Mouse (Mus musculus) heart, adult 2 months (tissue): Measurements from ENCODE around the gene Lrit2. TPM values are rescaled to one million over a fixed set of nuclear protein-coding genes. Genes with fewer than 3 reads are reported as not detected.
A peak's percentile ranks its signal among the peaks of the same experiment; 100 is the strongest.

Experiments
- DNase-seq, 2 experiments: peaks; one replicate each; pipeline ENCODE4 v3.0.0; 2021
- H3K27ac ChIP-seq: fragments of 200-600 bp; 2 replicates; pipeline ENCODE4 v1.8.1; 2022
- H3K27me3 ChIP-seq: fragments of 200-500 bp; 2 replicates; pipeline ENCODE4 v1.6.1; 2012; ENCODE audit warnings: mild to moderate bottlenecking, low read length, inconsistent platforms, mixed read lengths; ENCODE audit not compliant: control insufficient read depth, insufficient read depth
- H3K36me3 ChIP-seq: fragments of 200-500 bp; 2 replicates; pipeline ENCODE4 v1.6.1; 2012; ENCODE audit warnings: low read length, inconsistent platforms; ENCODE audit not compliant: control insufficient read depth, insufficient read depth
- H3K4me1 ChIP-seq: fragments of 200-500 bp; 2 replicates; pipeline ENCODE4 v1.6.1; 2011; ENCODE audit warnings: low read length; ENCODE audit not compliant: control insufficient read depth, insufficient read depth
- H3K4me3 ChIP-seq: fragments of 200-600 bp; 2 replicates; pipeline ENCODE4 v1.8.1; 2022
- H3K79me2 ChIP-seq: fragments of 200-500 bp; replicated peaks from 2 replicates; pipeline ENCODE4 v1.6.1; 2012; ENCODE audit warnings: mild to moderate bottlenecking, inconsistent platforms, low read length, moderate library complexity, mixed read lengths; ENCODE audit not compliant: control insufficient read depth, insufficient read depth
- H3K9ac ChIP-seq: fragments of 200-500 bp; 2 replicates; pipeline ENCODE4 v1.6.1; 2012; ENCODE audit warnings: low read depth, mild to moderate bottlenecking, control low read depth, inconsistent platforms, low read length, mixed read lengths
- CTCF ChIP-seq: fragments of 200-600 bp; IDR thresholded peaks from 2 replicates; pipeline ENCODE4 v1.8.1; 2022; ENCODE audit warnings: antibody characterized with exemption, mild to moderate bottlenecking, moderate library complexity
- EP300 ChIP-seq: fragments of 200-500 bp; IDR thresholded peaks from 2 replicates; pipeline ENCODE4 v1.6.1; 2011; ENCODE audit warnings: low read depth, low read length, control low read depth; ENCODE audit not compliant: insufficient read depth
- POLR2A ChIP-seq: fragments of 200-500 bp; IDR thresholded peaks from 2 replicates; pipeline ENCODE4 v1.6.1; 2011; ENCODE audit warnings: mild to moderate bottlenecking, low read depth, low read length, control low read depth; ENCODE audit not compliant: insufficient read depth
- WGBS: fragments of 180-500 bp; shearing (Covaris S2); methylation state at CpG from one replicate; pipeline ENCODE4 v1.1.7; 2018; 5-methylcytosine and 5-hydroxymethylcytosine counted together
- intact Hi-C: fragments of 180-260 bp; cut with DNase I; formaldehyde crosslinking; loops from one replicate; pipeline ENCODE4 v1.15.1; 2025
- polyA plus RNA-seq: library from polyadenylated mRNA; depleted of rRNA; stranded (reverse); fragments of >200 nt; gene quantifications from 2 replicates; pipeline ENCODE4 v1.2.3, GENCODE M21; 2012
- total RNA-seq, 2 experiments: library from RNA; stranded (reverse); gene quantifications; 2 replicates each; pipeline ENCODE4 v1.2.3; 2021

The Lrit2 gene
- total and polyA plus RNA-seq, 3 experiments: not detected

GRCm38 (mm10) chr14:37083755-37084154, 16.0 kb downstream of the Lrit2 start:
- TF ChIP-seq EP300: no peak
- TF ChIP-seq POLR2A: no peak
- TF ChIP-seq CTCF: no peak
- Histone ChIP-seq H3K27me3 (no peaks in the 10 kb centered on the region), H3K4me1 (no peaks in the 10 kb centered on the region), H3K36me3 (no peaks in the 10 kb centered on the region), H3K79me2 (no peaks in the 10 kb centered on the region), H3K4me3 (no peak overlapping the region), H3K9ac (no peak overlapping the region), H3K27ac (no peak overlapping the region)
- WGBS: 21% methylated on average over 4 of the region's 4 CpGs
- intact Hi-C loops: no loop called here
- DNase-seq: no peak

- TF ChIP-seq EP300 (no peak), CTCF (no peak), POLR2A (no peak)
- WGBS: 66% methylated on average over 6 of the region's 6 CpGs
- no peaks in the 10 kb centered on the region for H3K4me1 ChIP-seq
- H3K27me3 ChIP-seq: peaks cover 6% of the 10 kb centered on the region
- intact Hi-C loops: no loop called here
- H3K27ac ChIP-seq: no peak overlapping the region
- H3K9ac ChIP-seq: no peak overlapping the region
- no peak for DNase-seq
- H3K36me3 ChIP-seq: no peaks in the 10 kb centered on the region
- no peak overlapping the region for H3K4me3 ChIP-seq
- H3K79me2 ChIP-seq: no peaks in the 10 kb centered on the region
Measured at GRCm38 (mm10) chr14:37094436-37094835, 26.7 kb downstream of the Lrit2 start.

- 63% methylated on average over 4 of the region's 4 CpGs for WGBS
- DNase-seq: no peak
- H3K27ac ChIP-seq: no peak overlapping the region
- no peak overlapping the region for H3K4me3 ChIP-seq
- no peaks in the 10 kb centered on the region for H3K36me3 ChIP-seq
- no peaks in the 10 kb centered on the region for H3K79me2 ChIP-seq
- TF ChIP-seq POLR2A (no peak), CTCF (no peak), EP300 (no peak)
- intact Hi-C loops: no loop called here
- peaks cover 6% of the 10 kb centered on the region for H3K27me3 ChIP-seq
- H3K4me1 ChIP-seq: no peaks in the 10 kb centered on the region
- no peak overlapping the region for H3K9ac ChIP-seq
Measured at GRCm38 (mm10) chr14:37095556-37095955, 27.8 kb downstream of the Lrit2 start.

GRCm38 (mm10) chr14:37097956-37098530, 30.3 kb downstream of the Lrit2 start, which contains the start of gene Cdhr1:
Gene Cdhr1, minus strand, starts transcription at chr14:37098347.
- TF ChIP-seq CTCF (no peak), POLR2A (no peak), EP300 (no peak)
- intact Hi-C loops: no loop called here

GRCm38 (mm10) chr14:37101531-37101930, 33.8 kb downstream of the Lrit2 start:
- H3K27ac ChIP-seq: no peak overlapping the region
- 68% methylated on average over 5 of the region's 5 CpGs for WGBS
- no peaks in the 10 kb centered on the region for H3K36me3 ChIP-seq
- peaks cover 6% of the 10 kb centered on the region for H3K27me3 ChIP-seq
- no peaks in the 10 kb centered on the region for H3K79me2 ChIP-seq
- intact Hi-C loops: no loop called here
- peaks cover 4% of the 10 kb centered on the region for H3K4me1 ChIP-seq
- no peak overlapping the region for H3K9ac ChIP-seq
- no peak overlapping the region for H3K4me3 ChIP-seq
- no peak for TF ChIP-seq CTCF
- TF ChIP-seq POLR2A: no peak
- TF ChIP-seq EP300: no peak
- no peak for DNase-seq

More at GRCm38 (mm10) chr14:37097956-37098530, 30.3 kb downstream of the Lrit2 start, which contains the start of gene Cdhr1:
- H3K27me3 ChIP-seq: peaks cover 6% of the 10 kb centered on the region
- H3K27ac ChIP-seq: no peak within 1 kb of the TSS
- H3K36me3 ChIP-seq: no peaks in the 10 kb centered on the region
- WGBS: 1% methylated on average over 30 of the region's 30 CpGs
- peak within 1 kb of the TSS; percentile 6; the same call in 1 of the 2 replicates for H3K9ac ChIP-seq
- no peaks in the 10 kb centered on the region for H3K79me2 ChIP-seq
- no peak within 1 kb of the TSS for H3K4me3 ChIP-seq
- no peak for DNase-seq
- H3K4me1 ChIP-seq: no peaks in the 10 kb centered on the region

GRCm38 (mm10) chr14:37102484-37102883, 34.8 kb downstream of the Lrit2 start:
- Histone ChIP-seq H3K27me3 (peaks cover 4% of the 10 kb centered on the region), H3K4me3 (no peak overlapping the region), H3K27ac (no peak overlapping the region), H3K79me2 (no peaks in the 10 kb centered on the region), H3K36me3 (no peaks in the 10 kb centered on the region), H3K9ac (no peak overlapping the region), H3K4me1 (peaks cover 4% of the 10 kb centered on the region)
- TF ChIP-seq CTCF: no peak
- no peak for TF ChIP-seq EP300
- TF ChIP-seq POLR2A: no peak
- intact Hi-C loops: no loop called here
- DNase-seq: no peak
- WGBS: 81% methylated on average over 3 of the region's 3 CpGs
